Mouse (Mus musculus) midbrain, embryonic 14.5 days (tissue): Measurements from ENCODE around the gene Ust. TPM values are rescaled to one million over a fixed set of nuclear protein-coding genes. Genes with fewer than 3 reads are reported as not detected.
A peak's percentile ranks its signal among the peaks of the same experiment; 100 is the strongest.

Experiments used
- ATAC-seq: fragments of 200-750 bp; cut with Nextera tagmentation; 2 replicates; pipeline ENCODE4 v1.8.0; 2017; ENCODE audit warnings: moderate number of reproducible peaks, moderate library complexity; ENCODE audit not compliant: low FRiP score, low TSS enrichment
- DNase-seq: peaks from one replicate; pipeline ENCODE4 v3.0.0-alpha.2; 2015
- H3K27ac ChIP-seq: fragments of 300-500 bp; sonication (generic); replicated peaks from 2 replicates; pipeline ENCODE4 v1.5.1; 2014; ENCODE audit warnings: mild to moderate bottlenecking, low read depth, low read length, moderate library complexity
- H3K27me3 ChIP-seq: fragments of 300-500 bp; sonication (generic); 2 replicates; pipeline ENCODE4 v1.6.1; 2014; ENCODE audit warnings: low read length, control low read depth, mixed read lengths; ENCODE audit not compliant: control insufficient read depth, insufficient read depth
- H3K36me3 ChIP-seq: fragments of 300-500 bp; sonication (generic); 2 replicates; pipeline ENCODE4 v1.6.1; 2014; ENCODE audit warnings: low read length, control low read depth; ENCODE audit not compliant: control insufficient read depth, insufficient read depth
- H3K4me1 ChIP-seq: fragments of 300-500 bp; sonication (generic); 2 replicates; pipeline ENCODE4 v1.6.1; 2014; ENCODE audit warnings: mild to moderate bottlenecking, antibody characterized with exemption, low read length, control low read depth; ENCODE audit not compliant: control insufficient read depth, insufficient read depth
- H3K4me2 ChIP-seq: fragments of 300-500 bp; sonication (generic); 2 replicates; pipeline ENCODE4 v1.6.1; 2014; ENCODE audit warnings: mild to moderate bottlenecking, low read length, moderate library complexity
- H3K4me3 ChIP-seq: fragments of 300-500 bp; sonication (generic); replicated peaks from 2 replicates; pipeline ENCODE4 v1.5.1; 2014; ENCODE audit warnings: low read depth, low read length
- H3K9ac ChIP-seq: fragments of 300-500 bp; sonication (generic); replicated peaks from 2 replicates; pipeline ENCODE4 v1.6.1; 2014; ENCODE audit warnings: mild to moderate bottlenecking, low read length, moderate library complexity
- H3K9me3 ChIP-seq: fragments of 300-500 bp; sonication (generic); 2 replicates; pipeline ENCODE4 v1.6.1; 2016; ENCODE audit warnings: low read length, control low read depth, mixed read lengths; ENCODE audit not compliant: control insufficient read depth
- WGBS: fragments of 180-500 bp; shearing (Covaris S2); extraction: QIAGEN DNeasy Blood & Tissue Kit; methylation state at CpG from one replicate; pipeline ENCODE4 v1.1.7; 2014; 5-methylcytosine and 5-hydroxymethylcytosine counted together
- polyA plus RNA-seq: library from polyadenylated mRNA; unstranded; fragments of >200 nt; fragmentation: Nextera tagmentation; extraction: Ambion mirVana; gene quantifications from 2 replicates; pipeline ENCODE4 v1.2.1, GENCODE M21; 2014

The Ust gene
- polyA plus RNA-seq, 1 experiment from 2014 or later: 3.4 TPM

- peaks cover 7% of the 10 kb centered on the region for H3K4me1 ChIP-seq
- H3K9ac ChIP-seq: no peak overlapping the region
- ATAC-seq: no peak
- H3K36me3 ChIP-seq: no peaks in the 10 kb centered on the region
- no peaks in the 10 kb centered on the region for H3K27me3 ChIP-seq
- no peaks in the 10 kb centered on the region for H3K9me3 ChIP-seq
- no peak overlapping the region for H3K4me2 ChIP-seq
- no peak overlapping the region for H3K4me3 ChIP-seq
- 96% methylated on average over 19 of the region's 19 CpGs for WGBS
- no peak overlapping the region for H3K27ac ChIP-seq
- DNase-seq: no peak
Observed at GRCm38 (mm10) chr10:8207358-8207757, 311.3 kb downstream of the Ust start.

- DNase-seq (no peak), ATAC-seq (no peak)
- Histone ChIP-seq H3K27ac (no peak overlapping the region), H3K4me2 (no peak overlapping the region), H3K9ac (no peak overlapping the region), H3K36me3 (no peaks in the 10 kb centered on the region), H3K4me1 (no peaks in the 10 kb centered on the region), H3K27me3 (no peaks in the 10 kb centered on the region), H3K4me3 (no peak overlapping the region), H3K9me3 (no peaks in the 10 kb centered on the region)
- 88% methylated on average over 4 of the region's 4 CpGs for WGBS
Observed at GRCm38 (mm10) chr10:8203681-8204080, 314.9 kb downstream of the Ust start.

- no peaks in the 10 kb centered on the region for H3K4me1 ChIP-seq
- DNase-seq (no peak), ATAC-seq (no peak)
- WGBS: 91% methylated on average over 8 of the region's 8 CpGs
- H3K27ac ChIP-seq: no peak overlapping the region
- no peak overlapping the region for H3K4me3 ChIP-seq
- no peaks in the 10 kb centered on the region for H3K36me3 ChIP-seq
- no peak overlapping the region for H3K9ac ChIP-seq
- H3K27me3 ChIP-seq: no peaks in the 10 kb centered on the region
- H3K4me2 ChIP-seq: no peak overlapping the region
- no peaks in the 10 kb centered on the region for H3K9me3 ChIP-seq
Observed at GRCm38 (mm10) chr10:8199816-8200215, 318.8 kb downstream of the Ust start.

- Histone ChIP-seq H3K4me3 (no peak overlapping the region), H3K9ac (no peak overlapping the region), H3K27ac (no peak overlapping the region), H3K4me1 (no peaks in the 10 kb centered on the region), H3K9me3 (no peaks in the 10 kb centered on the region), H3K27me3 (no peaks in the 10 kb centered on the region), H3K4me2 (no peak overlapping the region), H3K36me3 (no peaks in the 10 kb centered on the region)
- ATAC-seq: no peak
- WGBS: 94% methylated on average over 9 of the region's 9 CpGs
- peak; percentile 76 for DNase-seq
Observed at GRCm38 (mm10) chr10:8199026-8199756, 319.4 kb downstream of the Ust start.

GRCm38 (mm10) chr10:8197661-8198060, 321.0 kb downstream of the Ust start:
- whole genome bisulfite sequencing: 72% methylated on average over 2 of the region's 2 CpGs
- Histone ChIP-seq H3K36me3 (no peaks in the 10 kb centered on the region), H3K27me3 (no peaks in the 10 kb centered on the region), H3K27ac (no peak overlapping the region), H3K9me3 (no peaks in the 10 kb centered on the region), H3K9ac (no peak overlapping the region), H3K4me2 (no peak overlapping the region), H3K4me3 (no peak overlapping the region), H3K4me1 (no peaks in the 10 kb centered on the region)
- no peak for DNase-seq
- ATAC-seq: no peak

GRCm38 (mm10) chr10:8196300-8196699, 322.3 kb downstream of the Ust start:
- H3K9ac ChIP-seq: no peak overlapping the region
- H3K4me2 ChIP-seq: no peak overlapping the region
- ATAC-seq (peak; percentile 81), DNase-seq (peak; percentile 92)
- H3K9me3 ChIP-seq: no peaks in the 10 kb centered on the region
- H3K4me3 ChIP-seq: no peak overlapping the region
- no peak overlapping the region for H3K27ac ChIP-seq
- no peaks in the 10 kb centered on the region for H3K27me3 ChIP-seq
- WGBS: 5% methylated on average over 2 of the region's 2 CpGs
- H3K36me3 ChIP-seq: no peaks in the 10 kb centered on the region
- no peaks in the 10 kb centered on the region for H3K4me1 ChIP-seq

GRCm38 (mm10) chr10:8195730-8196129, 322.9 kb downstream of the Ust start:
- 69% methylated on average over 6 of the region's 6 CpGs for WGBS
- Histone ChIP-seq H3K4me3 (no peak overlapping the region), H3K36me3 (no peaks in the 10 kb centered on the region), H3K27me3 (no peaks in the 10 kb centered on the region), H3K9me3 (no peaks in the 10 kb centered on the region), H3K4me1 (no peaks in the 10 kb centered on the region), H3K9ac (no peak overlapping the region), H3K27ac (no peak overlapping the region), H3K4me2 (no peak overlapping the region)
- DNase-seq (no peak), ATAC-seq (no peak)

- H3K4me3 ChIP-seq: no peak overlapping the region
- ATAC-seq (no peak), DNase-seq (no peak)
- 90% methylated on average over 5 of the region's 5 CpGs for WGBS
- H3K9ac ChIP-seq: no peak overlapping the region
- H3K27ac ChIP-seq: no peak overlapping the region
- no peak overlapping the region for H3K4me2 ChIP-seq
- no peaks in the 10 kb centered on the region for H3K36me3 ChIP-seq
- H3K9me3 ChIP-seq: no peaks in the 10 kb centered on the region
- no peaks in the 10 kb centered on the region for H3K4me1 ChIP-seq
- no peaks in the 10 kb centered on the region for H3K27me3 ChIP-seq
Observed at GRCm38 (mm10) chr10:8189331-8189981, 329.2 kb downstream of the Ust start.

- Histone ChIP-seq H3K27ac (no peak overlapping the region), H3K9me3 (no peaks in the 10 kb centered on the region), H3K9ac (no peak overlapping the region), H3K4me2 (no peak overlapping the region), H3K4me1 (no peaks in the 10 kb centered on the region), H3K27me3 (no peaks in the 10 kb centered on the region), H3K36me3 (no peaks in the 10 kb centered on the region), H3K4me3 (no peak overlapping the region)
- WGBS: 94% methylated on average over 4 of the region's 4 CpGs
- ATAC-seq (no peak), DNase-seq (no peak)
Observed at GRCm38 (mm10) chr10:8185586-8185985, 333.0 kb downstream of the Ust start.
